Mouse (Mus musculus) heart, adult 11 months (tissue): ENCODE results near the gene Ms4a6b.
"Not testable (repeated sequence)": the region's sequence is repeated elsewhere in the genome, so short reads cannot be mapped to it uniquely, and the experiment has no call there.

Experiments
- DNase-seq: peaks from one replicate; pipeline ENCODE4 v3.0.0; 2022

Gene Ms4a6b

GRCm38 (mm10) chr19:11516246-11516645 lies at the start of gene Ms4a6b:
TSS of gene Ms4a6b (plus strand) at chr19:11516512.
- peak; percentile 87 for DNase-seq

- DNase-seq: peak; percentile 96
Observed at GRCm38 (mm10) chr19:11468361-11468760, 48.0 kb upstream of the Ms4a6b start.

GRCm38 (mm10) chr19:11469215-11469614 lies 47.1 kb upstream of the Ms4a6b start, which contains the start of gene Ms4a6c:
TSS of gene Ms4a6c (plus strand) at chr19:11469366.
- DNase-seq: peak; percentile 95

- no peak for DNase-seq
Observed at GRCm38 (mm10) chr19:11479714-11480113, 36.6 kb upstream of the Ms4a6b start.

- DNase-seq: no peak
Observed at GRCm38 (mm10) chr19:11482684-11483083, 33.6 kb upstream of the Ms4a6b start.

- DNase-seq: no peak
Observed at GRCm38 (mm10) chr19:11483941-11484340, 32.4 kb upstream of the Ms4a6b start.

GRCm38 (mm10) chr19:11484388-11484787 lies 31.9 kb upstream of the Ms4a6b start:
- DNase-seq: peak; percentile 80

GRCm38 (mm10) chr19:11485266-11485665 lies 31.0 kb upstream of the Ms4a6b start:
- no peak for DNase-seq

- no peak for DNase-seq
Observed at GRCm38 (mm10) chr19:11485746-11486145, 30.6 kb upstream of the Ms4a6b start, which contains the start of gene Gm8369. TSS of gene Gm8369 (plus strand) at chr19:11485938.

- no peak for DNase-seq
Observed at GRCm38 (mm10) chr19:11486599-11486998, 29.7 kb upstream of the Ms4a6b start.

GRCm38 (mm10) chr19:11491406-11492189 lies 24.7 kb upstream of the Ms4a6b start:
- DNase-seq: peak; percentile 83

- DNase-seq: peak; percentile 72
Observed at GRCm38 (mm10) chr19:11492671-11493070, 23.6 kb upstream of the Ms4a6b start.

GRCm38 (mm10) chr19:11494519-11494918 lies 21.8 kb upstream of the Ms4a6b start:
- peak; percentile 72 for DNase-seq

GRCm38 (mm10) chr19:11496361-11496760 lies 20.0 kb upstream of the Ms4a6b start:
- DNase-seq: no peak

GRCm38 (mm10) chr19:11497300-11497699 lies 19.0 kb upstream of the Ms4a6b start:
- DNase-seq: not testable (repeated sequence)

GRCm38 (mm10) chr19:11500796-11501195 lies 15.5 kb upstream of the Ms4a6b start:
- no peak for DNase-seq

GRCm38 (mm10) chr19:11501326-11501725 lies 15.0 kb upstream of the Ms4a6b start:
- no peak for DNase-seq

GRCm38 (mm10) chr19:11504857-11505256 lies 11.5 kb upstream of the Ms4a6b start:
- DNase-seq: no peak

- peak; percentile 97 for DNase-seq
Observed at GRCm38 (mm10) chr19:11513458-11513857, 2.9 kb upstream of the Ms4a6b start.

GRCm38 (mm10) chr19:11516845-11517244 lies 533 bp downstream of the Ms4a6b start:
- peak; percentile 78 for DNase-seq

GRCm38 (mm10) chr19:11517373-11517772 lies 1.1 kb downstream of the Ms4a6b start:
- DNase-seq: peak; percentile 98

- peak; percentile 88 for DNase-seq
Observed at GRCm38 (mm10) chr19:11518356-11518755, 2.0 kb downstream of the Ms4a6b start.

GRCm38 (mm10) chr19:11520146-11520545 lies 3.8 kb downstream of the Ms4a6b start:
- no peak for DNase-seq

- DNase-seq: no peak
Observed at GRCm38 (mm10) chr19:11533421-11533820, 17.1 kb downstream of the Ms4a6b start.
